Mouse (Mus musculus) cerebellum, adult 2 months (tissue): ENCODE results near the gene Lamb3.

Experiments used
- CTCF ChIP-seq: fragments of 200-500 bp; IDR thresholded peaks from 2 replicates; pipeline ENCODE4 v1.5.1; 2011; ENCODE audit warnings: low read depth, mild to moderate bottlenecking, control low read depth, low read length, moderate library complexity, borderline replicate concordance; ENCODE audit not compliant: insufficient read depth
- POLR2A ChIP-seq: fragments of 200-500 bp; IDR thresholded peaks from 2 replicates; pipeline ENCODE4 v1.6.1; 2011; ENCODE audit warnings: low read length, control low read depth, borderline replicate concordance; ENCODE audit not compliant: insufficient read depth

DNA sequence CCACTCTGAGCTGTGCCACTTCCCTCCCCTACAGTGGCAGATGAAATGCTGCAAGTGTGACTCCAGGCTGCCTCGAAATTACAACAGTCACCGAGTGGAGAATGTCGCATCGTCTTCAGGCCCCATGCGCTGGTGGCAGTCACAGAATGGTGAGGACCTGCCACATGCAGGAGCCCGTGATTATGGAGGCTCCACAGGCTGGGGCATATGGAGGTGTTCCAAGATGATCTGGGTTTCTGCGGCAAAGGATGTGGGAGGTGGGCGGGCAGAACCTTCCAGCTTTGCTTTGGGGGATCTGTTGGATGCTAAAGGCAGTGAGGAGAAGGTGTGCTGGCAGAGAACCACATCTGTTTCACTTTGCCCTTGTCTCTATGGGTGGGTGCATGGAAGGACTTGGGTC, 112.9 kb downstream of the Lamb3 start:
- TF ChIP-seq CTCF (no peak), POLR2A (no peak)
